Mouse (Mus musculus): ENCODE data around the gene Gstm5.

Gene Gstm5

DNA sequence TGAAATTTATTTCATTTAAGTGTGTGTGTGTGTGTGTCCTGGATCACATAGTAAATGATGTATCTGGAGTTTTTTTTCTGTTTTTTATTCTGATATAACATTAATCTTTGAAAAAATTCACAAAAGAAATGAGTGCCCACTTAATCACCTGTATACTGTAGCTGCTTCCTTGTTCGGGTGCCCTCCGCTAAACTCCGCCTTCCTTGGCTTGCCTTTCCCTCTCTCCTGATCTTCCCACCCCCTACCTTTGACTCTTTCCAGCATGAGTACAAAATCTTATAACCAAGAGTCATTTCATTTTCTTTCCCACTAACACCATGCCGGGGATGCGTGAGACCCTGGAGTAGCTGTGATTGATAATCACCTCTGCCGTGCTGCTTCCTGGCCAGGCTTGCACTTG is 36.5 kb downstream of the Gstm5 start:
- DNase-seq = no peak

GRCm38 (mm10) chr3:107935268-107935667 is 39.6 kb downstream of the Gstm5 start:
- no peak for DNase-seq

DNA sequence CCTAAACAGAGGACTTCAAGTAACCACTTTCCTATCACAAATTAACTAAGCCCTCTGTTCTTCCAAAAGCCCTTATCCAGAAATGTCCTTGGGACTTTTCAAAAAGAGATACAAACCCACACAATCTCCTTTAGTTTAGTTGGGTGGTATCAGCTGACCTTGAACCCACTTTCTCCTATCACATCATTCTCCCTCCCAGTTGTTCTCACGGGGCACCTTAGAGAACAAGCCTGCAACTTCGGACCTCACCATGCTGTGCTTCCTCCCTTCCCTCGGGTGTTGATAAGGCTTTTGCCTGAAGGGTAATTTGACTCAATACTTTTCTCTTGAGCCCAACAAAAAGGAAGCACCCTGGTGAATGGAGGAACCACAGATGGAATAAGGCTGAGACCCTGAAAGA is 40.3 kb downstream of the Gstm5 start:
- no peak for DNase-seq

DNA sequence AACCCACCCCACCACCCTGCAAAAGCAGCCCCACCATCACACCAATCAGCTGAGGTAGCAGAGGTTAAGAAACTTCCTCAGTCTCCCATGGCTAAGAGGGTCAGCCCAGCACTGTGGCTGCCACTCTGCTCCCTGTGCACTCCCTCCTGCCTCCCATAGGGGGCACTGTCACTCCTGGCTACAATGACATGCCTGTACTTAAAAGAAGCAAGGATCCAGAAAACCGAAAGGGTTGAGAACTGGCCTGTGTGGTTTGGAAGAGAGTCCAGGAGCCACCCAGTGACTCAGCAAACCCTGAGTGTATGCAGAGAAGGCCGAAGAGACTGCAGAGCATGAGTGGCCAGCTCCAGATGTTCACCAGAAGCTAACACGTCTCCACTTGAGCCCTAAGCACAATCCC is 43.8 kb downstream of the Gstm5 start:
- DNase-seq = peak; percentile 55 to 61

GRCm38 (mm10) chr3:107939830-107940229 is 44.2 kb downstream of the Gstm5 start:
- no peak for DNase-seq

DNA sequence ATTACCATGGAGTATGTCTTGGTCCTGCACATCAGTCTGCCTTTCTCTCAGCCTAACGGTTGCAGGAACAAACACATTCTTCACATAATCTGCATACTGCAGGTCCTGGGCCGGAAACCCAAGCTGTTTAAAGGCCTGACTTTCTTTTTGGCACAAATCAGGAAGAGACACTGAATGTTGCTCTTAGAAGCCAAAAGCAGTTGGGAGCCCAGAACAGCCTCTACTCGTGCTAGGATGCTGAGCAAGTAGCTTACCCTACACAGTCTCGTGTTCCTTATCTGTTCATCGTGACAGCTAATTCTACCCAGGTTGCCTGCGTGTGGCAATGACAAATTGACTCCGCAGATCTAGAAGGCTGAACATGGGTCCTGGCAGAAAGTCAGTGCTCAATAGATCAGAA is 44.9 kb downstream of the Gstm5 start:
- no peak for DNase-seq

GRCm38 (mm10) chr3:107941261-107941660 is 45.6 kb downstream of the Gstm5 start:
- no peak for DNase-seq

DNA sequence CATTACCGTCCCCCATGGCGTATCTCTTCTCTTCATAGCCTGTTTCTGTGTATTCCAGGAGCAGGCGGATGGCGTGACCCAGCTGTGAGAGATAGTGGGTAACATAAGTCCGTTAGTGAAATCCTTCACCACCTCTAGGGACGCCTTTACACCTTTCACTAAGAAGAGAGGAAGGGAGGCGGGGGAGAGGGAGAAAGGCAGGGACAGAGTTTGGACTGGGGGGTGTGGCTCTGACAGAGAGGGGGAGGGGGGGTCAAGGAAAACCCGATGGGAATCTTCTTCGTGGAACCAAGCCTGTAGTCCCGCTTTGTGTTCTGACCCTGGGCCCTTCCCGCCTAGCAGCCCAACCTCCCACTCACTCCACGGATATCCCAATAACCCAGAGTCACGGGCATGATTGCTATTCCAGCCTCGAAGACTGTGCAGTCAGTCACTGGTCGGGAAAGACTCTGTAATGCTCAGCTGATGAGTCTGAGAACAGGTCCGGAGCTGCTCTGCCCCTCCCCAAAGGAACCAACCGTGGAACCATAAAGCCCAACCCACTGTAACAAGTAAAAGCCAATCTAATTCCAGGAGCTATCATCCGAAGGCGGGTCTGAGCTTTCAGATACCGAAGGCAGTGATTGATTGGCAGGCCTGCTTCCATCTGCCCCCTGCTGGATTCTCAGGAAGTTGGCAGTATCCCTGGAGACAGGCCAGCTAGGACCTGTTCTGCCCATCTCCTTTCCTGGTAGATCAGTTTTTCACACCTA is 47.8 kb downstream of the Gstm5 start, which contains the start of gene Gstm6:
Gene Gstm6 (minus strand): TSS at position 511 of the 752 bp plus-strand sequence.
- no peak for DNase-seq

GRCm38 (mm10) chr3:107945729-107946128 is 50.1 kb downstream of the Gstm5 start:
- DNase-seq = no peak
